Mouse (Mus musculus): Measurements from ENCODE around the gene Ube2m. TPM values are rescaled to one million over a fixed set of nuclear protein-coding genes. Genes with fewer than 3 reads are reported as not detected.

Gene Ube2m
- polyA plus RNA-seq, 1 experiment from 2014 or later: 74.0 TPM

DNA sequence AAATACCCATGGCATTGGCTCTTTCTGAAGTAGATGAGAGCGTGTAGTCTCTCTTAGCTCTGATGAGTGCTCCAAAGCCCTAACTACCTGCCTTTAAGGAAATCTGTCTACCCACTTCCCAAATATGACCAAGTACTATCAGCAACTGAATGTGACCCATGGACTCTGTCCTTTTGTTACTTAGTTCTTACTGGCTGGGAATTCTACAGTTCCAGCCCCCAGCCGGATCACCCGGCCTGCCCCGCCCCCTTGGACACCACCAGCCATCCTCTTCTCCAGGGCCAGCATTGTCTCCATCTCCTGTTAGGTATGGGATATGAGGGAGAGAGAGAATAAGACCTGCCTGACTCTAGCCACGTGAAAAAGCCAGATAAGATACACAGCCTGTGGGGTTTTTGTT is 40.0 kb downstream of the Ube2m start, which contains the start of gene Slc27a5:
Slc27a5 (minus strand) TSS at position 140 of the 400 bp plus-strand sequence.
- ATAC-seq: no peak
- WGBS: 86% methylated on average over 5 of the region's 5 CpGs
- Histone ChIP-seq H3K27me3 (ENCODE audit: control insufficient read depth, insufficient read depth, low read depth, low read length) (no peaks in the 10 kb centered on the region), H3K4me1 (ENCODE audit: control insufficient read depth, insufficient read depth, low read length) (no peaks in the 10 kb centered on the region), H3K9me3 (replicated peaks; ENCODE audit: control insufficient read depth, low read length, poor library complexity, severe bottlenecking) (no peaks in the 10 kb centered on the region), H3K4me2 (ENCODE audit: low read length) (no peak within 1 kb of the TSS), H3K27ac (ENCODE audit: low read length) (no peak within 1 kb of the TSS), H3K9ac (ENCODE audit: low read depth, low read length) (no peak within 1 kb of the TSS), H3K4me3 (ENCODE audit: low read depth, low read length) (no peak within 1 kb of the TSS), H3K36me3 (ENCODE audit: control insufficient read depth, insufficient read depth, low read length) (0 out of 2 replicates have a peak, but pooled peaks cover 4% of the 10 kb centered on the region)

DNA sequence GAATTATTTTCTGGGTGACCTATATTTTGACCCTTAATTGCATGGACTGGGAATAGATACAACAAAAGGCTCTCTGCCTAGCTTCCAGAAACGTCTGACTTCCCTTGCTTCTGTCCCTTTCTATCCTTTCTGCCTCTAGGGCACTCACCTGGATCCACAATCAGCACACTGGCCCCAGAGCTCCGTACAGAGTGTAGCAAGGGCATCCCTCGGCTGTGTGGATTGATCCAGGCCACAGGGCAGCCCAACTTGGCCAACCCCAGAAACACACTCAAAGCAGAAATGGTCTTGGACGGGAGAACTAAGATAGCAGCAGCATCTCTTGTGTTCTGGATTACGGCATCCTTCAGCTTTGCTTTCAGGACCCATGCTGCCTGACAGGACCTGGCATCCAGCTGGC is 40.8 kb downstream of the Ube2m start:
- Histone ChIP-seq H3K4me1 (ENCODE audit: control insufficient read depth, insufficient read depth, low read length) (no peaks in the 10 kb centered on the region), H3K4me2 (ENCODE audit: low read length) (no peak overlapping the region), H3K27me3 (ENCODE audit: control insufficient read depth, insufficient read depth, low read depth, low read length) (no peaks in the 10 kb centered on the region), H3K4me3 (ENCODE audit: low read depth, low read length) (no peak overlapping the region), H3K9ac (ENCODE audit: low read depth, low read length) (no peak overlapping the region), H3K36me3 (ENCODE audit: control insufficient read depth, insufficient read depth, low read length) (no peaks in the 10 kb centered on the region), H3K9me3 (replicated peaks; ENCODE audit: control insufficient read depth, low read length, poor library complexity, severe bottlenecking) (no peaks in the 10 kb centered on the region), H3K27ac (ENCODE audit: low read length) (no peak overlapping the region)
- WGBS: 70% methylated on average over 5 of the region's 5 CpGs
- no peak for ATAC-seq

DNA sequence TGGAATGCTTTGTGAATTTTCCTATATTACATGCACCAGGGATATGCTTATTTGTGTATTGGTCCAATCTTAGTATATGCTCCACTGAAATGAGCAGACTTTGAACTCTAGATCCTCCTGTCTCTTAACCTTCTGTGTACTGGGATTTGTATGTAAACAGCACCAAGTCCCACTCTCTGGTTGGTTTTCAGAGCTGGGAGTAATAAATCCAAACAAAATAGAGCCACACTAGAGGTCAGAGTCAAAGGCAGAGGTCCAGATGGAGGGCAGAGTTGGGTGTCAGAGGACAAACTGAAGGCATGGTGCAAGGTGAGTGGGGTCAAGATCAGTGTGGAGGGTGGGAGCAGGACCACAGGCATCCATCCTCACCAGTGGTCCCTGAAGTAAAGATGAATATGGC is 42.2 kb downstream of the Ube2m start:
- no peak overlapping the region for H3K4me3 ChIP-seq (ENCODE audit: low read depth, low read length)
- no peaks in the 10 kb centered on the region for H3K36me3 ChIP-seq (ENCODE audit: control insufficient read depth, insufficient read depth, low read length)
- H3K4me1 ChIP-seq (ENCODE audit: control insufficient read depth, insufficient read depth, low read length): no peaks in the 10 kb centered on the region
- ATAC-seq: no peak
- H3K27ac ChIP-seq (ENCODE audit: low read length): no peak overlapping the region
- H3K9ac ChIP-seq (ENCODE audit: low read depth, low read length): no peak overlapping the region
- H3K4me2 ChIP-seq (ENCODE audit: low read length): no peak overlapping the region
- no peaks in the 10 kb centered on the region for H3K27me3 ChIP-seq (ENCODE audit: control insufficient read depth, insufficient read depth, low read depth, low read length)
- H3K9me3 ChIP-seq (replicated peaks; ENCODE audit: control insufficient read depth, low read length, poor library complexity, severe bottlenecking): no peaks in the 10 kb centered on the region

DNA sequence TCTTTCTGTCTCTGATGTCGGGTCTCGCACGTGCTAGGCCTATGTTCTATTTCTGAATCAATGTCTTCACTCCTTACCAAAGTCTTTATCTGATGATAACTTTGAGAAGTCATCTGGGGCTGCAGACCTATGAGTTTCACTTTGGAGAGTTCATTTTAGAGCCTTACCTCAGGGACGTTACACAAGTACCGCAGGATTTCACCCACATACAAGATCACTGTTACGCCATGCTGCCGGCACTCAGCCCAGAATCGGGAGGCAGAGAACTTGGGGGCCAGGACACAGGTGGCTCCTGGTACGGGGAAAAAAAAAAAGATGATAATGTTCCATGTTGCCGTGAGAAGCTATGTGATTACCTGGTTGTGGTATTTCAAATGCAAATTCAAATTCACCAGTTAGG is 44.9 kb downstream of the Ube2m start:
- Histone ChIP-seq H3K4me3 (ENCODE audit: low read depth, low read length) (no peak overlapping the region), H3K36me3 (ENCODE audit: control insufficient read depth, insufficient read depth, low read length) (no peaks in the 10 kb centered on the region), H3K9me3 (replicated peaks; ENCODE audit: control insufficient read depth, low read length, poor library complexity, severe bottlenecking) (no peaks in the 10 kb centered on the region), H3K4me2 (ENCODE audit: low read length) (no peak overlapping the region), H3K27me3 (ENCODE audit: control insufficient read depth, insufficient read depth, low read depth, low read length) (no peaks in the 10 kb centered on the region), H3K9ac (ENCODE audit: low read depth, low read length) (no peak overlapping the region), H3K4me1 (ENCODE audit: control insufficient read depth, insufficient read depth, low read length) (no peaks in the 10 kb centered on the region), H3K27ac (ENCODE audit: low read length) (no peak overlapping the region)
- 91% methylated on average over 10 of the region's 10 CpGs for WGBS
- no peak for ATAC-seq

DNA sequence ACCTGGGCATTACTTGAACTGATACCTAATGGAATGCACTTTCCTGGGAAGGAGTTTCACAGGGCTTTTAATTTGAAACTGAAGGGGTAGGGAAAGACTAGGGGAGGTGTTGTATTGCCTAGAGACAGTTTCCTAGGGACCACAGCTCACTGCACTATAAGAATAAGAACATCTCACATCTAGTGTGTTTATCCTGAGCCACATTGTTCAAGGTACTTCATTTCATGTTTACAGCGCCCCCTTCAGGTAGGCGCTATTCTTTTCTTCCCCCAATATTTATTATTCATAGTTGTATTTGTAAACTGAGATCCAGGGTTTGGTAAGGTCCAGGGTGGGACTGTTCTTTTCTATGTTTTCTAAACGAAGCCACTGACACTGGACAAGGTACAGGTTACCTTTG is 45.9 kb downstream of the Ube2m start:
- no peaks in the 10 kb centered on the region for H3K36me3 ChIP-seq (ENCODE audit: control insufficient read depth, insufficient read depth, low read length)
- no peaks in the 10 kb centered on the region for H3K27me3 ChIP-seq (ENCODE audit: control insufficient read depth, insufficient read depth, low read depth, low read length)
- H3K9me3 ChIP-seq (replicated peaks; ENCODE audit: control insufficient read depth, low read length, poor library complexity, severe bottlenecking): no peaks in the 10 kb centered on the region
- no peak overlapping the region for H3K9ac ChIP-seq (ENCODE audit: low read depth, low read length)
- H3K27ac ChIP-seq (ENCODE audit: low read length): no peak overlapping the region
- no peak for ATAC-seq
- H3K4me3 ChIP-seq (ENCODE audit: low read depth, low read length): no peak overlapping the region
- H3K4me1 ChIP-seq (ENCODE audit: control insufficient read depth, insufficient read depth, low read length): no peaks in the 10 kb centered on the region
- no peak overlapping the region for H3K4me2 ChIP-seq (ENCODE audit: low read length)
- WGBS: 6% methylated on average over 3 of the region's 3 CpGs

DNA sequence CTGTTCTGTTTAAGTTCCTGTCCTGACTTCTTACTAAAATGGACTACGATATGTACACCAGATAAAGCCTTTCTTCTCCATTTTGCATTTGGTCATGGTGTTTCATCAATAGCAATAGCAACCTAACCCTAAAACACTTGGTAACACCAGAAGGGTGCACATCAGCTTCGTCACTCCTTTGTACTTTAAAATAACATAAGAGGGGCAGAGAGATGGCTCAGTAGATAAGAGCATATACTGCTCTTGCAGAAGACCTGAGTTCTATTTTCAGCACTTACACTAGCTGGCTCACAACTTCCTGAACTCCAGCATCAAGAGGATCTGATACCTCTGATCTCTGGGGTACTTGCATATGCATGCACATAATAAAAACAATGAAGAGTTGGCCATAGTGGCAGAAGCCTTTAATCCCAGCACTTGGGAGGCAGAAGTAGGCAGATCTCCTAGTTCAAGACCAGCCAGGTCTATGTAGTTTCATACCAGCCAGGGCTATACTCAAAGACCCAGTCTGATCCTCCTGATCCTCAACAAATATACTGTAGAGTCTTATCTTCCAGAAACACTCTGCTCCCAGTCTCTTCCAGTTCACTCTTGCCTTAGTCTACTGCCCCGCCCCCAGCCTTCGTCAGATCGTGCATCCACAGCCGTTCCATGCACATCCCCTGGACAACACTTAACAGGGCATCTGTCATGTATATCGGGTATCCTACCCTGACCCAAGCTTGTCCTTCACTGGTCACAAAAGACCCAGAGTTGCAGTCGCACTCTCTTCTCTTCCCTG is 50.5 kb downstream of the Ube2m start:
- no peak overlapping the region for H3K9ac ChIP-seq (ENCODE audit: low read depth, low read length)
- peaks cover 1% of the 10 kb centered on the region; the same call in 1 of the 2 replicates for H3K36me3 ChIP-seq (ENCODE audit: control insufficient read depth, insufficient read depth, low read length)
- H3K4me3 ChIP-seq (ENCODE audit: low read depth, low read length): no peak overlapping the region
- H3K27ac ChIP-seq (ENCODE audit: low read length): no peak overlapping the region
- 85% methylated on average over 8 of the region's 8 CpGs for WGBS
- no peak overlapping the region for H3K4me2 ChIP-seq (ENCODE audit: low read length)
- H3K27me3 ChIP-seq (ENCODE audit: control insufficient read depth, insufficient read depth, low read depth, low read length): no peaks in the 10 kb centered on the region
- no peaks in the 10 kb centered on the region for H3K9me3 ChIP-seq (replicated peaks; ENCODE audit: control insufficient read depth, low read length, poor library complexity, severe bottlenecking)
- no peaks in the 10 kb centered on the region for H3K4me1 ChIP-seq (ENCODE audit: control insufficient read depth, insufficient read depth, low read length)
- ATAC-seq: no peak

DNA sequence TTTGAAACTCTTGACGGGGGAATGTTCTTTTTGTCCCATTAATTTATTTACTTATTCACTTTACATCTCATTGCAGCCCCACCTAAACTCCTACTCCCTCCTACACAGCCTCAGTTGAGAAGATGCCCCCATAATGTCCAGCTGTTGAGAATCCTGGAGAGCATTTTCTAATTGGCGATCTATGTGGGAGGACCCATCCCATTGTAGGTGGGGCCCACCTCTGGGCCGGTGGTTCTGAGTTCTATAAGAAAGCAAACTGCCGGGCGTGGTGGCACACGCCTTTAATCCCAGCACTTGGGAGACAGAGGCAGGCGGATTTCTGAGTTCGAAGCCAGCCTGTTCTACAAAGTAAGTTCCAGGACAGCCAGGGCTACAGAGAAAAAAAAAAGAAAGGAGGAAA is 51.2 kb downstream of the Ube2m start:
- Histone ChIP-seq H3K4me3 (ENCODE audit: low read depth, low read length) (no peak overlapping the region), H3K9me3 (replicated peaks; ENCODE audit: control insufficient read depth, low read length, poor library complexity, severe bottlenecking) (no peaks in the 10 kb centered on the region), H3K27me3 (ENCODE audit: control insufficient read depth, insufficient read depth, low read depth, low read length) (no peaks in the 10 kb centered on the region), H3K36me3 (ENCODE audit: control insufficient read depth, insufficient read depth, low read length) (peaks cover 5% of the 10 kb centered on the region; the same call in 1 of the 2 replicates), H3K9ac (ENCODE audit: low read depth, low read length) (no peak overlapping the region), H3K27ac (ENCODE audit: low read length) (no peak overlapping the region), H3K4me2 (ENCODE audit: low read length) (no peak overlapping the region), H3K4me1 (ENCODE audit: control insufficient read depth, insufficient read depth, low read length) (no peaks in the 10 kb centered on the region)
- WGBS: 86% methylated on average over 8 of the region's 8 CpGs
- ATAC-seq: no peak

DNA sequence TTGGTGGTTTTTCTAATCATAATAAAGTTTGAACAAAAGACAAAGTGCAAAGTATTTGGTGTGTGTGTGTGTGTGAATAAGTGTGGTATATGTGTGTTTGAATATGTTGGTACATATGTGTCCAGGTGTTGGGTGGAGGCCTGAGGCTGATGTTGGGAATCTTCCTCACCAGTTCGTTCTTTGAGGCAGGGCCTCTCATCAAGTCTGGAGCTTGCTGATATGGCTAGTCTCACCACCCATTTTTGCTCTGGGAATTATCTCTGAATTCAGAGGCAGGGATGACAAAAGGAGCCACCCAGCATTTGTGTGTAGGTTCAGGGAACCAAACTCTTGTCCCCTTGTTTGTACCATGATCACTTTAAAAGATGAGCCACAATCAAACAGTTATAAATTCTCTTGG is 52.4 kb downstream of the Ube2m start:
- Histone ChIP-seq H3K27me3 (ENCODE audit: control insufficient read depth, insufficient read depth, low read depth, low read length) (no peaks in the 10 kb centered on the region), H3K9ac (ENCODE audit: low read depth, low read length) (no peak overlapping the region), H3K36me3 (ENCODE audit: control insufficient read depth, insufficient read depth, low read length) (peaks cover 5% of the 10 kb centered on the region; the same call in 1 of the 2 replicates), H3K4me1 (ENCODE audit: control insufficient read depth, insufficient read depth, low read length) (no peaks in the 10 kb centered on the region), H3K9me3 (replicated peaks; ENCODE audit: control insufficient read depth, low read length, poor library complexity, severe bottlenecking) (no peaks in the 10 kb centered on the region), H3K4me2 (ENCODE audit: low read length) (no peak overlapping the region), H3K27ac (ENCODE audit: low read length) (no peak overlapping the region), H3K4me3 (ENCODE audit: low read depth, low read length) (no peak overlapping the region)
- ATAC-seq: no peak
- WGBS: 95% methylated on average over 1 of the region's 1 CpGs
